Mouse (Mus musculus) CD4-positive, CD25-positive, alpha-beta regulatory T cell (primary cell): ENCODE results near the gene Gm49355. TPM values are rescaled to one million over a fixed set of nuclear protein-coding genes. Genes with fewer than 3 reads are reported as not detected.

ENCODE experiments used
- polyA plus RNA-seq: library from polyadenylated mRNA; unstranded; fragments of 100-300 nt; shearing (Covaris generic); gene quantifications from one replicate; pipeline ENCODE4 v1.2.1, GENCODE M21; 2017

Gene Gm49355
- 0.12 TPM for polyA plus RNA-seq

DNA sequence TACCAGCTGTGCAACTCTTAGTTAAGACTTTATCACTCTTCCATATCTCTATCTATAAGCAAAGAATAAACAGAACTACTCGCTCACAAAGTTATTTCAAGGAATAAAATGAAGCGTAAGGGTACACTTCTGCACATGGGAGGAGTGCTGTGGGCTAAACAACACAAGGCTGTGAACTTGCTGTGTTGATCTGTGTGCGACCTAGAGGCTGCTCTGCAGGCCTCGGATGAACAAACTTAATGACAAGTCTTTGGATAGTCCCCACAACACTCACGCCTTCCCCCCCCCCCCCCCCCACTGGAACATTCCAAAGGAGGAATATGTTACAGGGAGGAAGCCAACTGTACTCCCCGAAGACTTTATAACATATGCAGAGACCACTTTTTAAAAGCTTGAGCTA is at the start of gene Gm49355:
Gm49355 (plus strand) TSS at position 336 of the 400 bp plus-strand sequence.

GRCm38 (mm10) chr14:12284141-12284912 is 551 bp downstream of the Gm49355 start, which contains the start of gene 3830406C13Rik:
Gene 3830406C13Rik (plus strand): TSS chr14:12284173.

GRCm38 (mm10) chr14:12348089-12348488 is 64.3 kb downstream of the Gm49355 start, which contains the start of gene Fezf2:
Gene Fezf2 (minus strand): TSS chr14:12348189.

Other genes starting within 250 kb of the Gm49355 start
- gene 3830406C13Rik, start 197 bp downstream of the Gm49355 start, polyA plus RNA-seq: 68.2 TPM
- gene Fezf2, start 64.2 kb downstream of the Gm49355 start, polyA plus RNA-seq: 0.08 TPM